Mouse (Mus musculus): ENCODE measurements around the gene Nrxn1. TPM values are rescaled to one million over a fixed set of nuclear protein-coding genes. Genes with fewer than 3 reads are reported as not detected.

Nrxn1 gene
- polyA plus RNA-seq, 1 experiment from 2014 or later, result 3.2 TPM

- 44% methylated on average over 1 of the region's 1 CpGs for WGBS
- ATAC-seq (ENCODE audit: insufficient number of reproducible peaks, low FRiP score, low TSS enrichment, low read depth) (no peak), DNase-seq (ENCODE audit: low spot score) (no peak)
- H3K27ac ChIP-seq (replicated peaks; ENCODE audit: low read depth, low read length), result no peak overlapping the region
- no peak overlapping the region for H3K4me3 ChIP-seq (ENCODE audit: low read depth, low read length)
- no peak overlapping the region for H3K4me2 ChIP-seq (ENCODE audit: low read depth, severe bottlenecking)
- no peaks in the 10 kb centered on the region for H3K9me3 ChIP-seq (ENCODE audit: control insufficient read depth, low read length)
- no peaks in the 10 kb centered on the region for H3K27me3 ChIP-seq (ENCODE audit: control insufficient read depth, insufficient read depth, low read length)
- no peaks in the 10 kb centered on the region for H3K4me1 ChIP-seq (ENCODE audit: control insufficient read depth, insufficient read depth, low read length)
- no peak overlapping the region for H3K9ac ChIP-seq (ENCODE audit: low read length)
- no peaks in the 10 kb centered on the region for H3K36me3 ChIP-seq (ENCODE audit: control insufficient read depth, insufficient read depth, low read length)
These were observed 1006.0 kb downstream of the Nrxn1 start for GRCm38 (mm10) chr17:90086826-90087225.

- no peak overlapping the region for H3K27ac ChIP-seq (replicated peaks; ENCODE audit: low read depth, low read length)
- no peaks in the 10 kb centered on the region for H3K9me3 ChIP-seq (ENCODE audit: control insufficient read depth, low read length)
- no peak for DNase-seq (ENCODE audit: low spot score)
- WGBS, result 80% methylated on average over 6 of the region's 6 CpGs
- H3K27me3 ChIP-seq (ENCODE audit: control insufficient read depth, insufficient read depth, low read length), result no peaks in the 10 kb centered on the region
- no peak for ATAC-seq (ENCODE audit: insufficient number of reproducible peaks, low FRiP score, low TSS enrichment, low read depth)
- H3K4me3 ChIP-seq (ENCODE audit: low read depth, low read length), result no peak overlapping the region
- H3K9ac ChIP-seq (ENCODE audit: low read length), result no peak overlapping the region
- H3K4me1 ChIP-seq (ENCODE audit: control insufficient read depth, insufficient read depth, low read length), result no peaks in the 10 kb centered on the region
- no peak overlapping the region for H3K4me2 ChIP-seq (ENCODE audit: low read depth, severe bottlenecking)
- H3K36me3 ChIP-seq (ENCODE audit: control insufficient read depth, insufficient read depth, low read length), result no peaks in the 10 kb centered on the region
These were observed 1013.9 kb downstream of the Nrxn1 start for GRCm38 (mm10) chr17:90079003-90079402.

- Histone ChIP-seq H3K4me3 (ENCODE audit: low read depth, low read length) (no peak overlapping the region), H3K36me3 (ENCODE audit: control insufficient read depth, insufficient read depth, low read length) (no peaks in the 10 kb centered on the region), H3K27me3 (ENCODE audit: control insufficient read depth, insufficient read depth, low read length) (no peaks in the 10 kb centered on the region), H3K9me3 (ENCODE audit: control insufficient read depth, low read length) (no peaks in the 10 kb centered on the region), H3K9ac (ENCODE audit: low read length) (no peak overlapping the region), H3K4me2 (ENCODE audit: low read depth, severe bottlenecking) (no peak overlapping the region), H3K4me1 (ENCODE audit: control insufficient read depth, insufficient read depth, low read length) (no peaks in the 10 kb centered on the region), H3K27ac (replicated peaks; ENCODE audit: low read depth, low read length) (no peak overlapping the region)
- ATAC-seq (ENCODE audit: insufficient number of reproducible peaks, low FRiP score, low TSS enrichment, low read depth) (no peak), DNase-seq (ENCODE audit: low spot score) (no peak)
- WGBS, result 39% methylated on average over 3 of the region's 3 CpGs
These were observed 1014.4 kb downstream of the Nrxn1 start for GRCm38 (mm10) chr17:90078488-90078887.

GRCm38 (mm10) chr17:90062866-90063265 lies 1030.0 kb downstream of the Nrxn1 start:
- no peaks in the 10 kb centered on the region for H3K36me3 ChIP-seq (ENCODE audit: control insufficient read depth, insufficient read depth, low read length)
- 11% methylated on average over 1 of the region's 1 CpGs for WGBS
- no peak overlapping the region for H3K4me2 ChIP-seq (ENCODE audit: low read depth, severe bottlenecking)
- no peaks in the 10 kb centered on the region for H3K27me3 ChIP-seq (ENCODE audit: control insufficient read depth, insufficient read depth, low read length)
- no peaks in the 10 kb centered on the region for H3K9me3 ChIP-seq (ENCODE audit: control insufficient read depth, low read length)
- H3K9ac ChIP-seq (ENCODE audit: low read length), result no peak overlapping the region
- no peak overlapping the region for H3K27ac ChIP-seq (replicated peaks; ENCODE audit: low read depth, low read length)
- ATAC-seq (ENCODE audit: insufficient number of reproducible peaks, low FRiP score, low TSS enrichment, low read depth), result no peak
- H3K4me3 ChIP-seq (ENCODE audit: low read depth, low read length), result no peak overlapping the region
- H3K4me1 ChIP-seq (ENCODE audit: control insufficient read depth, insufficient read depth, low read length), result no peaks in the 10 kb centered on the region
- no peak for DNase-seq (ENCODE audit: low spot score)

- Histone ChIP-seq H3K9ac (ENCODE audit: low read length) (no peak overlapping the region), H3K9me3 (ENCODE audit: control insufficient read depth, low read length) (no peaks in the 10 kb centered on the region), H3K4me3 (ENCODE audit: low read depth, low read length) (no peak overlapping the region), H3K4me2 (ENCODE audit: low read depth, severe bottlenecking) (no peak overlapping the region), H3K36me3 (ENCODE audit: control insufficient read depth, insufficient read depth, low read length) (no peaks in the 10 kb centered on the region), H3K27ac (replicated peaks; ENCODE audit: low read depth, low read length) (no peak overlapping the region), H3K27me3 (ENCODE audit: control insufficient read depth, insufficient read depth, low read length) (no peaks in the 10 kb centered on the region), H3K4me1 (ENCODE audit: control insufficient read depth, insufficient read depth, low read length) (no peaks in the 10 kb centered on the region)
- no peak for ATAC-seq (ENCODE audit: insufficient number of reproducible peaks, low FRiP score, low TSS enrichment, low read depth)
- WGBS, result 41% methylated on average over 5 of the region's 5 CpGs
- no peak for DNase-seq (ENCODE audit: low spot score)
These were observed 1032.0 kb downstream of the Nrxn1 start for GRCm38 (mm10) chr17:90060872-90061271.

- no peaks in the 10 kb centered on the region for H3K9me3 ChIP-seq (ENCODE audit: control insufficient read depth, low read length)
- no peak overlapping the region for H3K27ac ChIP-seq (replicated peaks; ENCODE audit: low read depth, low read length)
- H3K4me3 ChIP-seq (ENCODE audit: low read depth, low read length), result no peak overlapping the region
- DNase-seq (ENCODE audit: low spot score), result no peak
- H3K4me2 ChIP-seq (ENCODE audit: low read depth, severe bottlenecking), result no peak overlapping the region
- no peaks in the 10 kb centered on the region for H3K4me1 ChIP-seq (ENCODE audit: control insufficient read depth, insufficient read depth, low read length)
- H3K36me3 ChIP-seq (ENCODE audit: control insufficient read depth, insufficient read depth, low read length), result no peaks in the 10 kb centered on the region
- H3K27me3 ChIP-seq (ENCODE audit: control insufficient read depth, insufficient read depth, low read length), result no peaks in the 10 kb centered on the region
- no peak for ATAC-seq (ENCODE audit: insufficient number of reproducible peaks, low FRiP score, low TSS enrichment, low read depth)
- WGBS, result 40% methylated on average over 3 of the region's 3 CpGs
- no peak overlapping the region for H3K9ac ChIP-seq (ENCODE audit: low read length)
These were observed 1032.7 kb downstream of the Nrxn1 start for GRCm38 (mm10) chr17:90060168-90060567.

GRCm38 (mm10) chr17:90059320-90060111 lies 1033.4 kb downstream of the Nrxn1 start:
- ATAC-seq (ENCODE audit: insufficient number of reproducible peaks, low FRiP score, low TSS enrichment, low read depth) (no peak), DNase-seq (ENCODE audit: low spot score) (no peak)
- Histone ChIP-seq H3K36me3 (ENCODE audit: control insufficient read depth, insufficient read depth, low read length) (no peaks in the 10 kb centered on the region), H3K9ac (ENCODE audit: low read length) (no peak overlapping the region), H3K4me2 (ENCODE audit: low read depth, severe bottlenecking) (no peak overlapping the region), H3K4me3 (ENCODE audit: low read depth, low read length) (no peak overlapping the region), H3K27me3 (ENCODE audit: control insufficient read depth, insufficient read depth, low read length) (no peaks in the 10 kb centered on the region), H3K27ac (replicated peaks; ENCODE audit: low read depth, low read length) (no peak overlapping the region), H3K9me3 (ENCODE audit: control insufficient read depth, low read length) (no peaks in the 10 kb centered on the region), H3K4me1 (ENCODE audit: control insufficient read depth, insufficient read depth, low read length) (no peaks in the 10 kb centered on the region)
- WGBS, result 63% methylated on average over 7 of the region's 7 CpGs

GRCm38 (mm10) chr17:90054312-90054711 lies 1038.6 kb downstream of the Nrxn1 start:
- DNase-seq (ENCODE audit: low spot score) (no peak), ATAC-seq (ENCODE audit: insufficient number of reproducible peaks, low FRiP score, low TSS enrichment, low read depth) (no peak)
- Histone ChIP-seq H3K9ac (ENCODE audit: low read length) (no peak overlapping the region), H3K4me2 (ENCODE audit: low read depth, severe bottlenecking) (no peak overlapping the region), H3K4me1 (ENCODE audit: control insufficient read depth, insufficient read depth, low read length) (no peaks in the 10 kb centered on the region), H3K27me3 (ENCODE audit: control insufficient read depth, insufficient read depth, low read length) (no peaks in the 10 kb centered on the region), H3K36me3 (ENCODE audit: control insufficient read depth, insufficient read depth, low read length) (no peaks in the 10 kb centered on the region), H3K9me3 (ENCODE audit: control insufficient read depth, low read length) (no peaks in the 10 kb centered on the region), H3K4me3 (ENCODE audit: low read depth, low read length) (no peak overlapping the region), H3K27ac (replicated peaks; ENCODE audit: low read depth, low read length) (no peak overlapping the region)
- 56% methylated on average over 5 of the region's 5 CpGs for WGBS

- Histone ChIP-seq H3K36me3 (ENCODE audit: control insufficient read depth, insufficient read depth, low read length) (no peaks in the 10 kb centered on the region), H3K9me3 (ENCODE audit: control insufficient read depth, low read length) (no peaks in the 10 kb centered on the region), H3K4me2 (ENCODE audit: low read depth, severe bottlenecking) (no peak overlapping the region), H3K27ac (replicated peaks; ENCODE audit: low read depth, low read length) (no peak overlapping the region), H3K9ac (ENCODE audit: low read length) (no peak overlapping the region), H3K27me3 (ENCODE audit: control insufficient read depth, insufficient read depth, low read length) (no peaks in the 10 kb centered on the region), H3K4me3 (ENCODE audit: low read depth, low read length) (no peak overlapping the region), H3K4me1 (ENCODE audit: control insufficient read depth, insufficient read depth, low read length) (no peaks in the 10 kb centered on the region)
- no peak for DNase-seq (ENCODE audit: low spot score)
- WGBS, result 44% methylated on average over 1 of the region's 1 CpGs
- ATAC-seq (ENCODE audit: insufficient number of reproducible peaks, low FRiP score, low TSS enrichment, low read depth), result no peak
These were observed 1053.6 kb downstream of the Nrxn1 start for GRCm38 (mm10) chr17:90039316-90039715.
